Mouse (Mus musculus) bone marrow, adult 2 months (tissue): ENCODE measurements around the gene Gm14180. TPM values are rescaled to one million over a fixed set of nuclear protein-coding genes. Genes with fewer than 3 reads are reported as not detected.
"Not testable (repeated sequence)": the region's sequence is repeated elsewhere in the genome, so short reads cannot be mapped to it uniquely, and the experiment has no call there.

Source experiments
- H3K27ac ChIP-seq: fragments of 200-500 bp; 2 replicates; pipeline ENCODE4 v1.5.1; 2012; ENCODE audit warnings: low read depth, mild to moderate bottlenecking, control low read depth, inconsistent platforms, low read length; ENCODE audit not compliant: control insufficient read depth, poor library complexity, insufficient read depth
- H3K4me1 ChIP-seq: fragments of 200-500 bp; 2 replicates; pipeline ENCODE4 v1.6.1; 2011; ENCODE audit warnings: low read length; ENCODE audit not compliant: control insufficient read depth, insufficient read depth
- H3K4me3 ChIP-seq: fragments of 200-500 bp; replicated peaks from 2 replicates; pipeline ENCODE3; 2011; ENCODE audit warnings: mild to moderate bottlenecking, low read depth, low read length, control low read depth; ENCODE audit not compliant: control insufficient read depth
- CTCF ChIP-seq: fragments of 200-500 bp; IDR thresholded peaks from 2 replicates; pipeline ENCODE4 v1.5.1; 2011; ENCODE audit warnings: low read length, control low read depth; ENCODE audit not compliant: control insufficient read depth, insufficient read depth
- POLR2A ChIP-seq: fragments of 200-500 bp; IDR thresholded peaks from 2 replicates; pipeline ENCODE4 v1.6.1; 2011; ENCODE audit warnings: low read depth, mild to moderate bottlenecking, control low read depth, low read length, borderline replicate concordance; ENCODE audit not compliant: control insufficient read depth
- WGBS: fragments of 180-500 bp; shearing (Covaris S2); methylation state at CpG from one replicate; pipeline ENCODE4 v1.1.7; 2018; 5-methylcytosine and 5-hydroxymethylcytosine counted together
- polyA plus RNA-seq: library from polyadenylated mRNA; stranded (reverse); fragments of >200 nt; gene quantifications from 2 replicates; pipeline ENCODE4 v1.2.4, GENCODE M21; 2011; ENCODE audit warnings: low replicate concordance; ENCODE audit not compliant: missing spikeins, insufficient read depth, insufficient read length

Gene Gm14180
- not detected in 2 replicates for polyA plus RNA-seq

GRCm38 (mm10) chr11:99734190-99734589, at the start of gene Gm14180:
Gene Gm14180, minus strand, starts transcription at chr11:99734290.
- H3K4me1 ChIP-seq = no peaks in the 10 kb centered on the region; the same call in 1 of the 2 replicates
- H3K27ac ChIP-seq = no peak within 1 kb of the TSS
- H3K4me3 ChIP-seq = no peak within 1 kb of the TSS
- TF ChIP-seq CTCF (no peak), POLR2A (no peak)
- 61% methylated on average over 2 of the region's 2 CpGs for WGBS

GRCm38 (mm10) chr11:99780604-99781003, 46.5 kb upstream of the Gm14180 start, which contains the start of gene Krtap4-8:
Gene Krtap4-8, minus strand, starts transcription at chr11:99780704.
- 87% methylated on average over 2 of the region's 2 CpGs for WGBS
- TF ChIP-seq POLR2A (no peak), CTCF (no peak)
- H3K4me3 ChIP-seq = no peak within 1 kb of the TSS
- no peaks in the 10 kb centered on the region for H3K4me1 ChIP-seq
- no peak within 1 kb of the TSS for H3K27ac ChIP-seq

- no peak overlapping the region for H3K27ac ChIP-seq
- TF ChIP-seq CTCF = no peak
- TF ChIP-seq POLR2A = no peak
- no peaks in the 10 kb centered on the region for H3K4me1 ChIP-seq
- no peak overlapping the region for H3K4me3 ChIP-seq
- WGBS = 72% methylated on average over 7 of the region's 7 CpGs
Measured at GRCm38 (mm10) chr11:99778401-99778800, 44.3 kb upstream of the Gm14180 start.

GRCm38 (mm10) chr11:99772813-99773212, 38.7 kb upstream of the Gm14180 start, which contains the start of gene Gm11595:
Gene Gm11595, minus strand, starts transcription at chr11:99772913.
- H3K4me1 ChIP-seq, H3K27ac ChIP-seq, H3K4me3 ChIP-seq: not testable (repeated sequence)

GRCm38 (mm10) chr11:99768410-99768809, 34.3 kb upstream of the Gm14180 start:
- Histone ChIP-seq H3K4me3 (no peak overlapping the region), H3K27ac (no peak overlapping the region), H3K4me1 (no peaks in the 10 kb centered on the region)
- no peak for TF ChIP-seq POLR2A
- no peak for TF ChIP-seq CTCF
- WGBS = 62% methylated on average over 2 of the region's 2 CpGs

- H3K4me1 ChIP-seq = no peaks in the 10 kb centered on the region
- no peak overlapping the region for H3K4me3 ChIP-seq
- no peak overlapping the region for H3K27ac ChIP-seq
- no peak for TF ChIP-seq CTCF
- no peak for TF ChIP-seq POLR2A
- WGBS = 81% methylated on average over 1 of the region's 1 CpGs
Measured at GRCm38 (mm10) chr11:99758877-99759276, 24.8 kb upstream of the Gm14180 start.

GRCm38 (mm10) chr11:99743985-99744384, 9.9 kb upstream of the Gm14180 start:
- WGBS = 75% methylated on average over 3 of the region's 3 CpGs
- Histone ChIP-seq H3K27ac (no peak overlapping the region), H3K4me3 (no peak overlapping the region), H3K4me1 (no peaks in the 10 kb centered on the region)
- no peak for TF ChIP-seq CTCF
- no peak for TF ChIP-seq POLR2A

GRCm38 (mm10) chr11:99724061-99724460, 10.0 kb downstream of the Gm14180 start:
- TF ChIP-seq CTCF (no peak), POLR2A (no peak)
- H3K4me3 ChIP-seq = no peak overlapping the region
- 75% methylated on average over 2 of the region's 2 CpGs for WGBS

GRCm38 (mm10) chr11:99718759-99719158, 15.3 kb downstream of the Gm14180 start:
- H3K4me3 ChIP-seq = no peak overlapping the region
- H3K27ac ChIP-seq = no peak overlapping the region
- WGBS = 90% methylated on average over 1 of the region's 1 CpGs
- no peaks in the 10 kb centered on the region for H3K4me1 ChIP-seq
- TF ChIP-seq CTCF (no peak), POLR2A (no peak)

More at GRCm38 (mm10) chr11:99724061-99724460, 10.0 kb downstream of the Gm14180 start:
- H3K4me1 ChIP-seq = no peaks in the 10 kb centered on the region
- H3K27ac ChIP-seq = no peak overlapping the region
